Mouse (Mus musculus) megakaryocyte progenitor cell, adult 5-6 weeks (primary cell): ENCODE measurements around the gene Stxbp3. TPM values are rescaled to one million over a fixed set of nuclear protein-coding genes. Genes with fewer than 3 reads are reported as not detected.
A peak's percentile ranks its signal among the peaks of the same experiment; 100 is the strongest.

ENCODE experiments used
- ATAC-seq: replicated peaks from 2 replicates; pipeline ENCODE4 v1.8.0; 2016; ENCODE audit warnings: mild to moderate bottlenecking, moderate TSS enrichment, inconsistent platforms; ENCODE audit not compliant: poor library complexity
- total RNA-seq, 2 experiments: library from RNA; stranded (forward) in 1 of 2; stranded (reverse) in 1 of 2; fragments of 157-497, 149-512 nt in 1 of 2; fragments of 200-1000 nt in 1 of 2; gene quantifications; 2 replicates each; pipeline versions ENCODE4 v1.2.3 to v1.2.4; 2015 to 2017

Gene Stxbp3
- total RNA-seq, 2 experiments from 2014 or later, result 18.0 to 36.7 TPM

DNA sequence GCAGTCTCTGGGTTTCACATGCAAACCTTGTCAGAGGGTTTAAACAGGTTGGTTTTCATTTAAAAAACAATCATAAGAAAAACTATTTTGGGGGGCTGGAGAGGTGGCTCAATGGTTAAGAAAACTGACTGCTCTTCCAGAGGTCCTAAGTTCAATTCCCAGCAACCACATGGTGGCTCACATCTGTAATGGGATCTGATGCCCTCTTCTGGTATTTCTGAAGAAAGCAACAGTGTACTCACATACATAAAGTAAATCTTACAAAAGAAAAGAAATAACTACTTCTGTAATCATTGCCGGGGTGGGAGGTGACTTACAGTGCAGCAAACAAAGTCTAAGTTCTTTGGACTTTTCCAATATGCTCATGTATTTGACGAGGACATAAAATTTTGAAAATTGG lies 42.0 kb downstream of the Stxbp3 start:
- no peak for ATAC-seq

DNA sequence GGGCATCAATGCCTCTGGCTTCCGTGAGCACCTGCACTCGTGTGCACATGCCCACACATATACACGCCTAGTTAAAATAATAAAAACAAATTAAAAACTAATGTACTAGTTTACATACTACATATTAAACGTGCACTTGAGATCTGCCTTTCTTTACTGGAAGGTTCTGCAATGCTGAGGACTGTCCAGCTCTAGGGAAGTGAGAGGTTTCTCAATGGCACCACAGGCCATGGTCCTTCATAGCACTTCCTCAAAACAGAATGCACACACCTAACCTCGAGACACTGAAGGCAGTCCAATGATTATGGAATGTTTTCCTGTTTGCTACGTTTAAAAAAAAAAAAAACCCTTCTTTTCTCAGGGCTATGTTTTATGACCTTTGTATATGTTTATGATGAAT lies 42.6 kb downstream of the Stxbp3 start:
- ATAC-seq, result peak; percentile 91

DNA sequence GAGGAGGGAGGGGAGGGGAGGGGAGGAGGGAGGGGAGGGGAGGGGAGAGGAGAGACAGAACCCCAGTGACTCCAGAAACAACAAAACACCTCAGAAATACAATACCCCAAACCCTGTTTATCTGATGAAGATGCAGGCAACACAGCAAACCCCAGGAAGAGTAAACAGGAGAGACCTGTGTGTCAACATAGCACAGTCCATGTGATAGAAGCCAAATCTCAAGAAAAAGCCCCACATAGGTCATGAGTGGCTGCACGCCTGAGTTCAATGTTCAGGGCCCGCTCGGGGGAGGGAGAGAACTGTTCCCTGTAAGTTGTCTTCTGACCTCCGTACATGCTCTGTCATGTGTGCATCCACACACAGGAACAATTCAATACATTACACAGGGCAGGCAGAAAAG lies 43.9 kb downstream of the Stxbp3 start:
- no peak for ATAC-seq

DNA sequence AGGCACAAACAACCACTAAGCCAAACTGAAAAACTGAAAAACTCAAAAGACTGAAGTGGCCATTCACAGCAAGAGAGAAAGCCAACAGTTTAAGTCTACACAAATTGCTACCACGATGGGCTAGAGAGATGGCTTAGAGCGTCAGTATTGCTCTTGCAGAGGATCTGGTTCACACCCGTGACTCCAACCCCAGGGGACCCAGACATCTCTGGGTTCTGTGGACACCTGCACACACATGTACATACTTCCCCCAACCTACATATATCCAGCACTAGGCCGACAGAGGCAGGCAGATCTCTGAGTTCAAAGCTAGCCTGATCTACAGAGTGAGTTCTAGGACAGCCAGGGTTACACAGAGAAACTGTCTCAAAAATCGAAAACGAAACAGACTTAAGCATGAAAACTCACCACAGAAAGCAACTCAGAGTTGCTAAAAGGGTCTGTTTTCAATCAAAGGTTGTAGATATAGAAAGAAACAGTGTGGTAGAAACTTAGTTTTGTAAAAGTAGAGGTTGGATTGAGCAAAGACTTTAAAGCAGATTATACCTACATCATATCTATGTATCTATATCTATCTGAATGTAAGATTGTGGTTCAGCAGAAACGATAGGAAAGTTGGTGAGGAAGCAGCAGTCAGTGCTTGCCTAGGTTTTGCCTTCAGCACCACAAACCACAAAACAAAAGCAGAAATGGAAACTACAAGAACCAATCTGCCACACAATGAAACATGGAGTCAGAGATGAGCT lies 44.6 kb downstream of the Stxbp3 start:
- ATAC-seq, result peak; percentile 72

DNA sequence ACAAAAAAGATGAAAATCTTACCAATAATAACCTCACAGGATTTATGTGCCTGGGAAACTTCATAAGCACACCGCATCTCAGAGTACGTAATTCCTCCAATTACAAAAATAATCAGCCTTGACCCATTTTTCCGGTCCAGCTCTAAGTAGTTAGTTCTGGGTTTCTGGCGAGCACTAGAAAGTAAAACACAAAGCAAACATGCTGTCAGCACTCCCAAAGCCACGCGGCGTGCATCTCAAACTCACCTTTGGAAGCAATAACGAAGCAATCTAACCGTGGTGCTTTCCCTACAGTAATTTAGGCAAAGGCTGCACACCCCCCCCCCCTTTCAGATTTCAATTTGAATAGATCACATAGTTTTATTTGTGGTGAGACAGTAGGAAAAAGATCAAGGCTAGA lies 45.5 kb downstream of the Stxbp3 start:
- ATAC-seq, result no peak

DNA sequence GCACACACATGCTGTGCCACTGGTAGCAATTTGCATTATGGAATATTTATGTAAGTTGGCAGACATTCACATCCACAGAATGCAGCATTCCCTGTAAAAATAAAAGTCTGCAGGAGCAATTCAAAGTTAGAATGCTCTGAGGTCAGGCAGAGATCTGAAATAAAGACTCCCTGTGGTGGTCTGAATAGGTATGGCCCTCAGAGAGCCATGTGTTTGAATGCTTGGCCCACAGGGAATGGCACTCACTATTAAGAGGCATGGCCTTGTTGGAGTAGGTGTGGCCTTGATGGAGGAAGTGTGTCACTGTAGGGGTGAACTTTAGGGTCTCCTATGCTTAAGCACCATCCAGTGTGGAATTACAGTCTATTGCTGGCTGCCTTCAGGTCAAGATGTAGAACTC lies 47.9 kb downstream of the Stxbp3 start:
- no peak for ATAC-seq

DNA sequence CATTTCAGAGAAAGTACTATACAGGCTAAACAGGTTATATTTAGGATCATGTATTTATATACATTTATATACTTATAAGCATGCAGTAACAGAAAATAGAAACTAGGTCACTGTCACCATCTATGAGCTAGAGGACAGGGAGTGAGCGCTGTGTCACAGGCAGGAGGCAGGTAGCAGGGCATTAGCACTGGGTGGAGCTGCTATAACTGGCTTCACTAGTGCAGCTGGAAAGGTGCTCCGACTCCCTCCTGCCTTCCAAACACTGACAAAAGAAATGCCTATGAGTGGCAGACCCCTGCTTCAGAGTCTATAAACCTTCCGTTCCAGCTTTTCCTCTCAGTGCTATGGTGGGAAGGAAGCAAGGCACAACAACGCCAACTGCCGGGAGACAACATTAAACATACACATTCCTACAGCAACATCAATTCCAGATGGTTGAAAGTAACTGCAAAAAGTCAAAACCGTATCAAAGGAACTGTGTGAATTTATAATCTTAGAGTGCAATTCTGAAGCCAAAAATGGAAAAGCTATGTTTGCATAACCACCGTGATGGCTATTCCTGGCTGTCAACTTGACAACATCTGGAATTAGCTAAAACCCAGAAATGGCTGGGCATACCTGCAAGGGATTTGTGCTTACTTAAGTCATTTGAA lies 49.1 kb downstream of the Stxbp3 start:
- ATAC-seq, result no peak

DNA sequence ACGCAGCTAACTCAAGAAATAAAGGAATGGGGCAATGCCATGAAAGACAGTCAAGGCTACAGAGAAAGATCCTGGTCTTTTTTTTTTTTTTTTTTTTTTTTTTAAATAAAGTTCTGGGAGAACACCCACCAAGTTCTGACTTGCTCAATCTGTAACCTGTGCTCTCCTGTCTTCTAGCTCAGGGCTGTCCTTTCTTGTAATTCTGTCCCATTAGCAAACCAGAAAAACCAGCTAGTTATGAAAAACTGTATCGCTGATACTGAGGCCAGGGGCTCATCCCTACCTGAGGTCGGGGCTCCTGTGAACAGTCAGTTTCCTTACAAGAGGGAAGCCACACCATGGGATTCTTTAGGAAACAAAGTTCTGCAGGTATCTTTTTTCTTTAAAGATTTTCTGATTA lies 49.8 kb downstream of the Stxbp3 start:
- no peak for ATAC-seq

DNA sequence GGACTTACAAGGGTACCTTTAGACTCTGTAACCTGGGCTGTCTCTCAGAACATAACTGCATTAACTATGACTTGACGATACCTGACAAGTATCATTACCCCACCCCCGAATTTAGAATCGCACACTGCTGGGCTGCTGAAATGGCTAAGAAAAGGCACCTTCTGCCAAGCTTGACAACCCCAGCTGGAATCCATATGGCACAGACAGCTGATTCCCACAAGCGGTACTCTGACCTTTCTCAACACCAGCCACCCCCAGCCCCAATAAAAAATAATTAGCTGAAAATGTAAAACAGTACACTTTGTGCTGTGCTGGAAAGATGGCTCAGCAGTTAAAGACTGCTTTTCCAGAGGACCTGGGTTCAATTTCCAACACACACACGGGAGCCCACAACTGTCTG lies 51.0 kb downstream of the Stxbp3 start:
- ATAC-seq, result no peak

DNA sequence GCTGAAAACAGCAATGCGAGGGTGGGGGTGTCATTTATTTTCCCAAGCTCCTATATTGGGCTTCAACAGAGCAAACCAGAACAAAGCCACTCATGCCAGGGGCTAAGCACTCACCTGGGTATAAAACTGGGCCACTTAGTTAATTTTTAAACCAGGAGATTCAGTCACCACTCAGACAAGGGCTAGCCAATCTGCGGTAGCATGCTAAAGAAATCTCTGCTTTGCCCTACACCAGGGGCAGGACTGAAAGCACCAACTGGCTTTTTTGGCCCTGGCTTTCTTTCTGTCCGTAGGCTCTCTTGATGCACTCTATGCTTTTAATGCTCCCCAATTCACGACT lies 51.9 kb downstream of the Stxbp3 start:
- ATAC-seq, result no peak

DNA sequence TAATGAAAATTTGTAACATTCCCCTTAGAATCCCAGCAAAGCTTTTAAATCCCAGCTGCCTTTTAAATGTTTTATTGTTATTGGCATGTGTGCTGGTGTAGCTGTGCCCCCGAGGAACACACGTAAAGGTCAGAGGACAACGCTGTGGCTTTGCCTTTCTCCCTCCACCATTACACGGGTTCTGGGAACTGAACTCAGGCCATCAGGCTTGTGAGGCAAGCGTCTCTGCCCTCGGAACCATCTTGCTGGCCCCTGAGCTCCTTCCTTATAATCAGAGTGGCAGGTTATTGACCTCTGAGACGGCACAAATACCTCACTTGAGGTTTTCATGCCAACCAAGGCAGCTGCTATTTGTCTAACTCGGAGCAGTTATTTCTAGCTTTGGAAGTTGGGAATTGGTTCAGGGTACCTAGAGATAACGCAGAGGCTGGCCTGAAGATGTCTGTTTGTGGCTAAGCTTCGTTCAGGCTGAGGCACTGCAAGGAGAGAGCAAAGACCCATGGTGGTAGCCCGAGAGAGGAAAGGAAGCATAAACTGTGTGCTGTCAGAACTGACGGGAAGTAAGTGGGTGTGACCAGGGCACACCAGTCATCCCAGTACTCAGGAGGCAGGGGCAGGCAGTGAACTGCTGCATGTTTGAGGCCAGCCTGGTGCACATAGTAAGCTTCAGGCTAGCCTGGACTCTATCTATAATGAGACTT lies 52.4 kb downstream of the Stxbp3 start:
- ATAC-seq, result peak; percentile 50

DNA sequence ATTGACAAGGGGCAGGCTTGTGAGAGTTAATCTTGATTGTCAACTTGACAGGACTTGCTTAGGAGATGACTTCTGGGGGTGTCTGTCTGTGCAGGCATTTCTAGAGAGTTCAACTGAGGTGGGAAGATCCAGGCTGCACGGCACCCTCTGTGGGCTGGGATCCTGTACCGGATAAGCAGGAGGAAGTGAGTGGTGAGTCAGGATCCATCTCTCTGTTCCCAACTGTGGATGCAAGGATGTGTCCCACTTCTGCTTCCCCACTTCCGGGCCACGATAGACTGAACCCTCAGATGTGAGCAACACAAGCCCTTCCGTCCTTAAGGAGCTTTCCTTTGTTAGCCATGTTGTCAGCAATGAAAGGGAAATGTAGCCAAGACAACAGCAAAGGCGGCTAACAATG lies 53.8 kb downstream of the Stxbp3 start:
- no peak for ATAC-seq

DNA sequence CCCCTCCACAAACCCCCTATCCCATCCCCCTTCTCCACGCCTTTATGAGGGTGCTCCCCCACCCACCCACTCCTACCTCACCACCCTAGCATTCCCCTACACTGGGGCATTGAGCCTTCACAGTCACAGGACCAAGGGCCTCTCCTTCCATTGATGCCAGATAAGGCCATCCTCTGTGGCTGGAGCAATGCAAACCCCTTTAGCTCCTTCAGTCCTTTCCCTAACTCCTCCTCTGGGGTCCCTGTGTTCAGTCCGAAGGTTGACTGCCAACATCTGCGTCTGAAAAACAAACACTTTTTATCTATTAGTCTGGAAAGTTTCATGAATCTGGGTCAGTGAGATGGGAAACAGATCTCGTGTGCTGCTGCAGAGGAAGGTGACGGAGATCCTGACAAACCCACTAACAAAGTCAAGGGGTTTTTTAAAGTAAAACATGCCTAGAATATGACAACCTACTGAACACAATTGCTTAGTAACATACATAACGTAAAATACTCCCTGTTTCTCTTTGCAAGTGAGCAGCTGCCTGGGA lies 57.9 kb downstream of the Stxbp3 start:
- no peak for ATAC-seq

DNA sequence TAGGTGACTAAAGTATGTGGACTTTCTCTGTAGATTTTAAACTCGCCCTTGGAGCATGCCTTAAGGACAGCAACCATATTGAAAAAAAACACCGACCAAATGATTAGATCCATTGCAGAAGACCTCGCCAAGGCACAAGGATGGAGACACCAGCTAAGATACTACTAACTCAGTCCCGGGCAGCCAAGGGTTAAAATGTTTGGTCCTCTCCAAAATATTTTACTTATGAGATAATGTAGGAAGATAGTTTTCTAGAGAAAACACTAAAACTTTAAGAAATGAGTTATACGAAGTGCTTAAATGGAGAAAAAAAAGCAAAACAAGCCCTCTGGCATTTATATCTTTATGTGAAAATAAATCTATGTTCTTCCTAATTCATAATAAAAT lies 58.4 kb downstream of the Stxbp3 start:
- ATAC-seq, result no peak

DNA sequence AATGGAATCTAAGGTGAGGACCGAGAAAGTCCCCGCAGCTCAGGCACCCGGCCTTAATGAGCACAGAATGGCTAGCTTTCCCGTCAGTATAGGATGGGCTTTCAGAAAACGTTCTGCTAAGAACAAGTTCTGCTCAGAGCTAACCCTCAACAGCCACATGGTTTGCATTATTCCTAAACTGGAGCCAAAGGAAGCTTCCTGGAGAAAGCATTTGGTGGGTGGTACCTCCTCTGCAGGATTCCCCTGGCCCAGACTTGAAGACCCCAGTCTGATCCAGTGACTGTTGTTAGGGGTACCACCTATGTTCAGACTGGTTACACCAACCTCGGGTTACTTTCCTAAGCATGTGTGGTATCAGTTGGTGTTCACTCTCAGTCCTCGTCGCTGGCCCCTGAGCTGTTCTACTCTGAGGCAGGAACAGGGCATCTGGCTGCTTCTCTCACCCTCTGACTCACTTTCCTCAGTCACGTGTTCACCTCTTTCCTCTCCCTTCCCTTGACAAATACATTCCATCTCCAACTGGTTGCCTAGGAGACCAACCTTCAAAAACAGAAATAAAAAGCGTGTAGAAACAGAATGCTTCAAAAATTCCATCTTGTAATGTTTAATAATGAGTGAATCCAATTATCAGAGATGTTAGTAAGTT lies 59.0 kb downstream of the Stxbp3 start:
- no peak for ATAC-seq

DNA sequence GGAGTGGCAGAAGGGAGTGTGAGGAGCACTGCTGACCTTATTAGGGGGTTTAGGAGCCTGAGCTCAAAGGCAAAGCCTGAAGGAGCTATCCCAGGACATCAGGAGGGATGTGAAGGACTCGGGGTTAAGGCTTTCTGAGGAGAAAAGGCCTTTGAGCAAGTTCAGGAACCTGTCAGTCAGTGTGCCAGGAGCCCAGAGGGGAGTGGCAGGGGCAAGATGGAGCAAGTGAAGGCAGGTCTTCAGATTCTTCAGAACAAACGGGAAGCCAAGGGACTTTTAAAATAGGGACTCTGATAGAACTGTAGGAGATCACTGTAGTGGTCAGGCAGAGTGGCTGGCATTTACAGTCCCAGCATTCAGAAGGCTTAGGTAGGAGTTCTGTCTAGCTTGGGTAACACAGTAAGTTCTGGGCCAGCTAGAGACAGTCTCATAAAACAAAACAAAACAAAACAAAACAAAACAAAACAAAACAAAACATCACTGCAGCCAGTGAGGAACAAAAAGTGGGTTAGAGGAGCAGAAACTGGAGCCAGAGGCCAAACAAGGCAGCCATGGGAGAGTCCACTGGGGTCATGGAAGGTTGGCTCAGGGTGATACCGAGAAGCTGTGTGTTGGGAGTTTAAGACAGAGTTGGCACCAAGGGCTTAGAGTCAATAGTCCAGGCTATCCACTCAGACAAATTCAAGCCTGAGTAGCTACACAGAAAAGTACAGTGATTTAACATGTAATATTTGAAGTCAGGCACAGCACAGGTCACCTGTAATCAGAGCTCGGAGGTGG lies 61.4 kb downstream of the Stxbp3 start:
- ATAC-seq, result no peak

DNA sequence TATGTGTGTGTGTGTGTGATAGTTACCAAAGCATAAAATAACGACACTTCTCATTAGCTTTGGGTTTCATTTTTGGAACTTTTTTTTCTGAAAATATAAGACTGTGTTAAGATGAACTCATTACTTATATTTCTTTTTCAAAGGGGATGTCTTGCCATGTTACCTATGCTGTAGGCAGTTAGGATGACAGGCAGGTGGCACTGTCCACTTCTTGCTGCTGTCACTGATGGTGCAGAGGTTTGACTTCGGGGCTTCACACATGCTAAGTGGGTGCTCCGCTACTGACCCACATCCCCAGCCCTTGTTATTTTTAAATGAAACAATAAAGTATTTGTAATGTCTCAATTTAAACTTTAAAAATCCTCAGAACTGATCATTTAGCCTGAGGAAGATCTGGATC lies 67.5 kb downstream of the Stxbp3 start:
- no peak for ATAC-seq

DNA sequence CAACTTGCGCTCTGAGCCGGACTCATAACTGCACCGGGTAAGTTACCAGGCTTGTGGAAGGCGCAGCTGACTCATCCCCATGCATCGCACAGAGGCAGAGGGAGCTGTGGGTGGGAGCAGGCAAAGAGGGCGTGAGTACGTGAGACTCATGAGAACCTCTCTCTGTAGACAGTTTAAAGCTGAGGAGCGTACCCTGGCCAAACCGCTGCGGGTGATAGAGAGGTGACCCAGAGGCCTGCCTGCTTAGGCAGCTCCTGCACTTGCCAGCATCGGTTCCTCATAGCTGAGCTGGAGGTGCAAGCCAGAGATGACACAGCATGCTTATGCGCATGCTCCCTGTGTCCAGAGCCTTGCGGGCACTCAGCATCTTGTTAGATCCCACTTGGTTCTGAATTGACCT lies 68.1 kb downstream of the Stxbp3 start:
- no peak for ATAC-seq

DNA sequence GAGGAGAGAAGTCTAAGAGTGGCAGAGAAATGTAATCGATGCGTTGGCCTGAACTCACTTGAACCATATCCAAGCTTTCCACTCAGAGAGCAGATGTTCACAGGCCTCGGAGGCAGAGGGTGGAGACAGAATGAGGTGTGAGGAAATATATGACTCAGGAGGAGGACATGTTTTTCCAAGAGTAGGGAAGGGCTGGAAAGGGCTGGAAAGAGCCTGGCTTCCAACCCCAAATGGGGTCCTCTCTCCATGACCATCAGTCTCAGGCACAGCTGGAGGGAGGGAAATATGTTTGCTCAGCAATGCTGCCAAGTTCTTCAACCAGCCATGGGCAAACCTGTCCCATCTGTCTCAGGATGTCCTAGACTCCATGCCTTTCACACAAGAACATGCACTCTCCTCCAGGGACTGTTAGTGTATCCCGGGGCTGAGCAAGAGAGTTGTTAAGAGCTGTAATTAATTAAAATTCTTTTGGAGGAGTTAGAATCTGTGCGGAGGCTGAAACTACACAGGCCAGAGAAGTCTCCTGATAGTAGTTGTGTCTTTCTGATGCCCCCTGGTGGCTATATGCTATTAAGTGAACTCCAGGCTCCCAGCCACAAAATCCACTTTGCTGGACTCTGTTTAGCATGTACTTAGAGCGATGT lies 69.5 kb downstream of the Stxbp3 start:
- ATAC-seq, result peak; percentile 89

DNA sequence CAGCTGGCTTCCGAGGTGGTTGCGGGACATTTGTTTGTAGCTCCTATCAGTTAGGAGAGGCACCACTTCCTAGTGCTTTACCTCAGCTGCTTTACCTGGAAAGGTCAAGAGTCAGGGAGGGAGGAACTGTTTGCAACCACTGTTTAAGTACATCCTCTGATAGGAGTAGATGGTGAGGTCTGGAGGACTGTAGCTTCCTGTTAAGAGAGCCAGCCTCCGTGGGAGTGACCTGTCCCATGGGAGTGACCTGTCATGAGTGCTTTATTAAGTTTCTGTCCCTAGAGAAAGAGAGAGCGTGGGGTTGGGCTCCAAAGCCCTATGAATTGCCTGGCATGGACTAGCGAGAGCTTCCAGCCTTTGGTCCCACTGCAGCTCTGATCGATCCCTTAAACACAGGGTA lies 70.8 kb downstream of the Stxbp3 start:
- ATAC-seq, result no peak
